Comparison of ENCODE assay signal across 19 mouse cellular contexts in the genomic region with DNA sequence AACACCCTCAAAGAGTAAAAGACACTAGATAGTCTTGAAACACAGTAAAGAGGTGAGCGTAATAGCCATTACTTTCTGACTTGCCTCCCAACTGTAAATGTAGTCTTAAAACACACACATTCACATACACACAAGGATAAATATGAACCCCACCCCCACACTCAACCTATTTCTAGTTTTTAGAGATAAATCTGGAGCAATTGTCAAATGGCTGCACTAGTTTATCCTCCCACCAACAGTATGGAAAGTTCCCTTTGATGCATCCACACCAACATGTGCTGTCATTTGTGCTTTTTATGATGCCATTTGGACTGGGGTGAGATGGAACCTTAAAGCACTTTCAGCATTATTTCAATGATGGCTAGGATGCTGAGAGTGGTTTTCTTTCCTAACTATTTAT.
DNase-seq lines count a peak whose midpoint lies in the region; ATAC-seq and TF ChIP-seq lines count a peak whose summit lies in the region.
"Had no signal": no experiment of that assay in that cellular context is flagged by ENCODE, and none has a peak within 500 bp of the region (broad histone marks: within the 10 kb centered on the region; RNA-seq: fewer than 3 reads in every experiment).

No protein-coding gene starts in this region.

- no peak for TF ChIP-seq CTCF in left cerebral cortex, adult 2 months (IDR thresholded peaks at IDR 0.05)

- intact Hi-C loops in left cerebral cortex, adult 2 months (cut with DNase I), result loop anchor here (10.0 kb wide), 1 partner anchor 253 kb away; no protein-coding TSS in a partner anchor
- intact Hi-C loops in left cerebral cortex, postnatal 4 days (cut with DNase I), result no loop called here

- ATAC-seq in frontal cortex, adult (ENCODE audit: low TSS enrichment), result peak; percentile 65
- ATAC-seq: forebrain, embryonic 13.5 days; forebrain, embryonic 15.5 days; forebrain, postnatal 0 days had no signal

- peak overlapping the region; percentile 4; the same call in 1 of the 2 replicates for H3K27ac ChIP-seq in left cerebral cortex, adult 2 months
- H3K27ac ChIP-seq: embryonic facial prominence, embryonic 10.5 days; embryonic facial prominence, embryonic 12.5 days; forebrain, embryonic 13.5 days; forebrain, embryonic 15.5 days had no signal

- H3K4me3 ChIP-seq in left cerebral cortex, adult 2 months, result no peak overlapping the region
- H3K4me3 ChIP-seq: embryonic facial prominence, embryonic 10.5 days; embryonic facial prominence, embryonic 12.5 days; forebrain, embryonic 13.5 days; forebrain, embryonic 15.5 days had no signal

- no peak for DNase-seq in frontal cortex, postnatal 25 days (ENCODE audit: low spot score in 2 of 2)
- DNase-seq in left cerebral cortex, adult 2 months (ENCODE audit: extremely low spot score in 1 of 2, low spot score in 2 of 2), result no peak
- DNase-seq in left cerebral cortex, postnatal 4 days, result no peak
- peak; percentile 17 for DNase-seq in right cerebral cortex, adult 18-20 months
- no peak for DNase-seq in right cerebral cortex, postnatal 4 days
- no peak for DNase-seq in kidney, adult 9 months
- DNase-seq: adrenal gland, adult 2 months; adrenal gland, postnatal 10 days; adrenal gland, postnatal 25 days; cerebellum, adult 11-12 months; cerebellum, adult 8-10 months; cerebellum, adult 9-11 months; cerebellum, postnatal 14 days; forebrain, postnatal 0 days had no signal
